Mouse (Mus musculus) bone marrow, adult 2 months (tissue): ENCODE measurements around the gene Dnajc14. TPM values are rescaled to one million over a fixed set of nuclear protein-coding genes. Genes with fewer than 3 reads are reported as not detected.
"Not testable (repeated sequence)": the region's sequence is repeated elsewhere in the genome, so short reads cannot be mapped to it uniquely, and the experiment has no call there.

ENCODE experiments used
- H3K27ac ChIP-seq: fragments of 200-500 bp; 2 replicates; pipeline ENCODE4 v1.5.1; 2012; ENCODE audit warnings: low read depth, mild to moderate bottlenecking, control low read depth, inconsistent platforms, low read length; ENCODE audit not compliant: control insufficient read depth, poor library complexity, insufficient read depth
- H3K4me1 ChIP-seq: fragments of 200-500 bp; 2 replicates; pipeline ENCODE4 v1.6.1; 2011; ENCODE audit warnings: low read length; ENCODE audit not compliant: control insufficient read depth, insufficient read depth
- H3K4me3 ChIP-seq: fragments of 200-500 bp; replicated peaks from 2 replicates; pipeline ENCODE3; 2011; ENCODE audit warnings: mild to moderate bottlenecking, low read depth, low read length, control low read depth; ENCODE audit not compliant: control insufficient read depth
- CTCF ChIP-seq: fragments of 200-500 bp; IDR thresholded peaks from 2 replicates; pipeline ENCODE4 v1.5.1; 2011; ENCODE audit warnings: low read length, control low read depth; ENCODE audit not compliant: control insufficient read depth, insufficient read depth
- POLR2A ChIP-seq: fragments of 200-500 bp; IDR thresholded peaks from 2 replicates; pipeline ENCODE4 v1.6.1; 2011; ENCODE audit warnings: low read depth, mild to moderate bottlenecking, control low read depth, low read length, borderline replicate concordance; ENCODE audit not compliant: control insufficient read depth
- WGBS: fragments of 180-500 bp; shearing (Covaris S2); methylation state at CpG from one replicate; pipeline ENCODE4 v1.1.7; 2018; 5-methylcytosine and 5-hydroxymethylcytosine counted together
- polyA plus RNA-seq: library from polyadenylated mRNA; stranded (reverse); fragments of >200 nt; gene quantifications from 2 replicates; pipeline ENCODE4 v1.2.4, GENCODE M21; 2011; ENCODE audit warnings: low replicate concordance; ENCODE audit not compliant: missing spikeins, insufficient read depth, insufficient read length

The Dnajc14 gene
- polyA plus RNA-seq, 1 experiment: 20.7 TPM

GRCm38 (mm10) chr10:128805092-128806000 is 1.5 kb downstream of the Dnajc14 start:
- under 1% methylated on average over 64 of the region's 70 CpGs for WGBS

GRCm38 (mm10) chr10:128806086-128806485 is 2.2 kb downstream of the Dnajc14 start:
- peaks cover 4% of the 10 kb centered on the region; the same call in 1 of the 2 replicates for H3K4me1 ChIP-seq
- H3K27ac ChIP-seq: peak overlapping the region; percentile 41; the same call in 1 of the 2 replicates
- 43% methylated on average over 6 of the region's 6 CpGs for WGBS
- no peak for TF ChIP-seq POLR2A
- TF ChIP-seq CTCF: no peak
- H3K4me3 ChIP-seq: peak overlapping the region; percentile 65

More at GRCm38 (mm10) chr10:128805092-128806000, 1.5 kb downstream of the Dnajc14 start:
- Histone ChIP-seq H3K4me3 (peak overlapping the region; percentile 96), H3K27ac (peak overlapping the region; percentile 97), H3K4me1 (peaks cover 4% of the 10 kb centered on the region; the same call in 1 of the 2 replicates)
- TF ChIP-seq POLR2A (peak; percentile 65; the same call in 1 of the 2 replicates), CTCF (no peak)

GRCm38 (mm10) chr10:128807018-128807417 is 3.2 kb downstream of the Dnajc14 start:
- Histone ChIP-seq H3K27ac (no peak overlapping the region; the same call in 1 of the 2 replicates), H3K4me3 (peak overlapping the region; percentile 34), H3K4me1 (peaks cover 4% of the 10 kb centered on the region; the same call in 1 of the 2 replicates)
- TF ChIP-seq CTCF: no peak
- no peak for TF ChIP-seq POLR2A
- WGBS: 70% methylated on average over 8 of the region's 8 CpGs

- Histone ChIP-seq H3K27ac (no peak within 1 kb of the TSS), H3K4me3 (no peak within 1 kb of the TSS), H3K4me1 (no peaks in the 10 kb centered on the region; the same call in 1 of the 2 replicates)
- 86% methylated on average over 13 of the region's 13 CpGs for WGBS
- TF ChIP-seq POLR2A (no peak), CTCF (no peak)
Observed at GRCm38 (mm10) chr10:128817033-128817432, 13.2 kb downstream of the Dnajc14 start, which contains the start of gene Sarnp. Gene Sarnp, plus strand, starts transcription at chr10:128817333.

GRCm38 (mm10) chr10:128820217-128820616 is 16.4 kb downstream of the Dnajc14 start:
- Histone ChIP-seq H3K27ac (no peak overlapping the region), H3K4me1 (no peaks in the 10 kb centered on the region; the same call in 1 of the 2 replicates), H3K4me3 (no peak overlapping the region)
- TF ChIP-seq POLR2A (no peak), CTCF (no peak)
- 89% methylated on average over 4 of the region's 4 CpGs for WGBS

- no peaks in the 10 kb centered on the region; the same call in 1 of the 2 replicates for H3K4me1 ChIP-seq
- peak within 1 kb of the TSS; percentile 92 for H3K4me3 ChIP-seq
- TF ChIP-seq CTCF (no peak), POLR2A (peak; percentile 56; the same call in 1 of the 2 replicates)
- H3K27ac ChIP-seq: peak within 1 kb of the TSS; percentile 16; the same call in 1 of the 2 replicates
- WGBS: under 1% methylated on average over 46 of the region's 46 CpGs
Observed at GRCm38 (mm10) chr10:128821358-128822056, 17.6 kb downstream of the Dnajc14 start, which contains the start of gene Ormdl2. Gene Ormdl2, minus strand, starts transcription at chr10:128821645.

GRCm38 (mm10) chr10:128822135-128822534 is 18.3 kb downstream of the Dnajc14 start:
- 2% methylated on average over 13 of the region's 13 CpGs for WGBS
- H3K27ac ChIP-seq: no peak overlapping the region

GRCm38 (mm10) chr10:128823087-128823486 is 19.2 kb downstream of the Dnajc14 start:
- H3K4me1 ChIP-seq, H3K27ac ChIP-seq: not testable (repeated sequence)
- H3K4me3 ChIP-seq: peak overlapping the region; percentile 7
- WGBS: 71% methylated on average over 4 of the region's 4 CpGs

More at GRCm38 (mm10) chr10:128822135-128822534, 18.3 kb downstream of the Dnajc14 start:
- Histone ChIP-seq H3K4me3 (peak overlapping the region; percentile 92), H3K4me1 (no peaks in the 10 kb centered on the region; the same call in 1 of the 2 replicates)
- TF ChIP-seq CTCF (no peak), POLR2A (no peak)
